Mouse (Mus musculus) embryonic fibroblast, embryonic 13.5 days (primary cell): ENCODE measurements around the gene Ryk.

ENCODE experiments used
- CTCF ChIP-seq: IDR thresholded peaks from 2 replicates; pipeline ENCODE4 v1.5.1; 2011; ENCODE audit warnings: mild to moderate bottlenecking, control low read depth, low read length, moderate library complexity, borderline replicate concordance; ENCODE audit not compliant: insufficient read depth
- POLR2A ChIP-seq: IDR thresholded peaks from 2 replicates; pipeline ENCODE4 v1.6.1; 2011; ENCODE audit warnings: low read depth, mild to moderate bottlenecking, control low read depth, low read length, moderate library complexity

DNA sequence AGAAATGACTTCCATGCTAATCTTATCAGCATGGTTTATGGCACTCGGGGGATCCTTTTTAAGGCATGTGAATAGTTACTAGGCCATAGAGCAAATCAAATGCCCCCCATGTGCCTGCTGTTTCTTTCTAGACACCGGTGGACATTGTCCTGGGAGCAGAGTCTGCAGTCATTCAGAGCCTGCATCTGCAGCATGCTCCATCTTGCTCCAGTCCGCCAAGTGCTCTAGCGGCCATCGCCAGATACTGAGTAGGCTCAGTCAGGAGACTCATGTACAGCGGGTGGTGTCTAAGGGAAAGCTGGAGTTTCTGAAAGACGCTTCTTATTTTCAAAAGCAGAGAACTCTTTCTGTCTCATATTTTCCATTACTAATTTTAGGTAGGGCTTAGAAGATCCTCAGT, 67.6 kb downstream of the Ryk start:
- TF ChIP-seq CTCF (no peak), POLR2A (no peak)
